Mouse (Mus musculus) yolk sac, embryonic 10.5 days (tissue): ENCODE data around the gene Ing2.

Experiments
- DNase-seq: peaks from one replicate; pipeline ENCODE4 v3.0.0-alpha.2; 2017; ENCODE audit warnings: low spot score

Ing2 gene

DNA sequence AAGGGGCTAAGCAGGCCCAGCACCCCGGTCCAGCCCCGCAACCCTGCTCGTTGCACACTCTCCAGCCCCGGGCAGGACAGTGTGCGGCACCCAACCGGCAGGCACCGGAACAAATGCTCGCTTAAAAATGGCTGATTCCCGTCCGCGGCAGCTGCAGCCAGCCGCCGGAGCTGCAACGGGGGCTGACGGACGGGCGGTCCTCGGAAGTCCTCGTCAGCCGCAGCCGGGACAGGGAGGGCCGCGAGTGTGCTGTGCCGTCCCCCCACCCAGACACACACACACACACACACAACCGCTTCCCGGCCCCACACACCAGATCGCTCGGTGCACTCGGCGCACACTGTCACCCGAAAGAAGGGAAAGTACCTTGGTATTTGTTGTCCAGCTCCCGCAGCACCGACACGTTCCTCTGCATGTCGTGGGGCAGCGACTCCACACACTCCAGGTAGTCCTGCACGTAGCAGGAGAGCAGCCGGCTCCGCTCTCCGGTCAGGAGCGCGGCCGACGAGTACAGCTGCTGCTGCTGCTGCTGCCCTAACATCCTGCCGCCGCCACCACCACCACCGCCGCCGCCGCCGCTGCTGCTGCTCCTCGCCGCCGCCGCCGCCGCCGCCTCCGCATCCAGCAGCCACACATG lies 1.1 kb downstream of the Ing2 start:
- DNase-seq, result no peak

DNA sequence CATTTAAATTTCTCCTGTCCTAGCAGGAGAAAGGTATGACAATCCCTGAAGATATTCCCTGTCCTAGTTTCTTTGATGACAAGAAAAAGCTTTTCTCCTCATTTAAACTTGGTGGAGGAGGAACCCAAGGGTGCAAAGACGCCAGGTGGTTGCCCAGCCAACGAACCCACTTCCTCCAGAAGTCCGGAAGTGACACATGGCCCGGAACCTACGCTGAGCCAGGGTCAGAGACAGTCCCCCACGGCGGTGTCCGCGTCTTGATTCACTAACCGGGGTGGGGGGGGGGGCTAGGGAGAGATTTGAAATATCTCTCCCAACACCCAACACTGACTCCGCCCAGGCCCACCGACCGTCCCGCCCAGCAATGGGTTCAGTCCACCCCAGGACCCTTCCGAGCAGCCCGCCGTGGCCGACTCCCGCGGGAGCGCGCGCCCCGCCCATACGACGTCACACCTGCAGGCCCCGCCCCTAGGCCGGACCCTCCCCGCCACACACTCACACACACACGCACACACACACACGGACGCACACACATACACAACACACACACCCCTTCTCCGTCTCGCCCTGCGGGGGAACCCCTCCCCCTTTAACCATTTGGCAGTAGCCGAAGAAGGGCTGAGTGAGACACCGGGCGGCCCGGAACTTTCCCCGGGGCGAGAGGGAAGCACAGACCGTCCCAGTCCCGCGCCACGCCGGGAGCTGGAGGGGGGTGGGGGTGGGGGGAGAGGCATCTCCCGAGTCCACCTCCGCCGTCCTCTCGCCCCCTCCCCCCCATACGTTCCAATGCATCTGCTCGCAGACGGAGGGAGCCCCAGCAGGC lies 1.8 kb downstream of the Ing2 start:
- peak; percentile 96 for DNase-seq

DNA sequence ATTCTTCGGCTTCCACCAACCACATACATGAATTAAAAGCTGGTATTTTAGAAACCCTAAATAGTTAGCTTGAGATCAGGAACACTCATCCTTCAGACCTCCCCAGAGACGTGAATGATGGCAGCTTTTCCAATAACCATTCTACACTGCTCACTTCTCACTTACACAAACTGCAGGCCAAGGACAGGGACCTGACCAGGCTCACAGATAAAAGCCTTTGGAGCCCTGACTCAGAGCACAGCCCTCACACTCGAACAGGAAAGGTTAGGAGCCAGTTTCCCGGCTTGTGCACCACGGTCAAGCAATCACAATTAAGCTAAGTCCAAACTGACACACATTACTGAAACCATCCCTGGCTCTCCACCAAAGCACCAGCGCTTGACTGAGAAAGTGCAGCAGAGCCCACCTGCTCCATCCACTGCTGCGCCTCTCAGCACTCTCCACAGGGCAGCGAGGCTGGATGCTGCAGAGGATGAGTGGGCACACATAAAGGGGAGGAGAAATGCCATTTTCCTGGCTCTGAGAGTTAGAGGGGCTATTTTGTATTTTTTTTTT lies 11.0 kb downstream of the Ing2 start:
- no peak for DNase-seq

DNA sequence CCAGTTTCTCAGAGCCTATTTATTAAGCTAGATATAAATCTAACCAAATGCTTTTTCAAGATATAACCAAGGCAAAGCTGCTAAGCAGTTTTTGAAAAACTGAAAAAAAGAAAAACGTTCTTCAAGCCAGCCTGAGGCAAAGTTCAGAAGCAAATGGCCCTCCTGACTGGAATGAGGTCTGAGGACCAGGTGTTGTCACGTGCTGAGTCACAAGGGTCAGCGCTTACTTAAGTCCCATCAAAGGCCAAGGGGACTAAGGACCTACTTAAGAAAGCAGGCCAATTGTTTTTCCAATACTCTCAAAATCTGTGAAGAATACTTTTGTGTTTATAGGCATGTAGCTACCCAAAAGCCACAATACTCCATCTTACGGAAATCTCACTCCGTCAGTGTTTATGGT lies 12.2 kb downstream of the Ing2 start:
- DNase-seq, result peak; percentile 72

DNA sequence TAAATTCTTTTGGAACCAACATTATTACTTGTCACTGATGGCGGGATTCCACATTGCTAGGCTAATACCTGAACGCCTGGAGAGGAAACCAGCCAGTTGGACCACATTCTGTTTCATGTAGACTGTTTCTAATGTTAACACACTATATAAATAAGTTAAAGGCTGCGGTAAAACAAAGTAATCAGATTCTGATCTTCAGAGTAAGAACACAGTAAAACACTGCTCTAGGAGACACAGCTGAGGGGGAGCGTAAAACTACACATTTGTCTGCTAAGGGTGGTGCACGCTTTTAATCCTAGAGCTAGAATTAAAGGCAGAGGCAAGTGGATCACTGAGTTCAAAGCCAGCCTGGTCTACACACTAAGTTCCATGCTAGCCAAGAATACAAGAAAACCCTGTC lies 12.6 kb downstream of the Ing2 start:
- DNase-seq, result no peak

- no peak for DNase-seq
Observed at GRCm38 (mm10) chr8:47660394-47660793, 15.0 kb downstream of the Ing2 start.

GRCm38 (mm10) chr8:47659463-47659862 lies 15.9 kb downstream of the Ing2 start:
- DNase-seq, result peak; percentile 56

GRCm38 (mm10) chr8:47654406-47654805 lies 20.9 kb downstream of the Ing2 start:
- peak; percentile 66 for DNase-seq

- DNase-seq, result no peak
Observed at GRCm38 (mm10) chr8:47652737-47653076, 22.6 kb downstream of the Ing2 start.

DNA sequence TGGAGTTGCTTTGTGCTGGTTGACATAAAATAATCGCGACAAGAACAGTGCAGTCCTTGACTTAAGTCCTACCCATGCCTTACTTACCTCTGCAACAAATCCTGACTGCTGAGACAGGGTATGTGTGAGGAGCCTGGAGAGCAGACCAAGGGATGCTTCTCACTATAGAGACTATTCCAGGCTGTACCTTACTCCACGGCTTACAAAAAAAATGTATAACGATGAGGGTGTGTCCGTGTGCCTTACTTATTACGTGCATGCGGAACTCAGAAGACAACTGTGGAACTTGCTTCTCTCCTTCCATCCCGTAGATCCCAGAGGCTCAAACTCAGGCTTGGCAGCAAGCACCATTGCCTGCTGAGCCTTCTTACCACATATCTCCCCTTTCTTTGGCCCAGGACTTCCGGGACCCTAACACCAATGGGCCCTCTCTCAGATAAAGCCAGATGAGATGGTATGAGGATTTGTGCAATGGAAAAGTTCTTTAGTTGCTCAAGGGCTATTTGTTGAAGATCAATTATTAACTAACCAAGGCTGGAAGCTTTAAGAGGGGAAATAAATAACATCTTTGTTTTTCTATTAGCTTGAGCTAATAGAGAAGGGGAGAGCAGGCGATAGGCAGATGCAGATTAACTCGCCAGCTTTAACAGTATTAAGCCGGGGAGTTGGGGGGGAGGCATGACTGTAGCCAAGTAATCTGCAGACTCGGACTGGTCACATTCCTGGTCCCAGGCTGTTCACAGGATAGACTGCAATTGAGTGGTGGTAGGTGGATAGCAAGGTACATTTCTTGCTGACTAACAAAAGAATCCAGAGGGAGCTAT lies 23.2 kb downstream of the Ing2 start:
- peak; percentile 75 for DNase-seq

DNA sequence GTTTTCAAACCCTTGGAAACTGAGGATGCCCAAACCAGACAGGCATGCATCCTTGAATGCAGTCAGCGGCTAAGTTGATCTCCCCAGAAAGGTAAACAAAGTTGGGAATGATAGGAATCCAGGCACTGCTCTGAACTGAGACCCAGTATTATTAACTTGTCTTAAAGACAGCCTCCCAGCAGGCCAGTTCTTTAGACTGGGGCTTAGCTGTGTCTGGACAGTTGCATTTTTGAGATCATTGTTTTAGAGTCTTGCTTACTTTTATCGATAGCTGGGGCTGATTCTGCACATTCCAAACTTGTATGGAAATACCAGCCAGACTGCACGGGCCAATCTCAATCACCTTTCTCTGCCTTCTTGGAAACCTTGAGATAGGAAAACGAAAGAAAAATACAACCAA lies 24.5 kb downstream of the Ing2 start:
- DNase-seq, result peak; percentile 72

DNA sequence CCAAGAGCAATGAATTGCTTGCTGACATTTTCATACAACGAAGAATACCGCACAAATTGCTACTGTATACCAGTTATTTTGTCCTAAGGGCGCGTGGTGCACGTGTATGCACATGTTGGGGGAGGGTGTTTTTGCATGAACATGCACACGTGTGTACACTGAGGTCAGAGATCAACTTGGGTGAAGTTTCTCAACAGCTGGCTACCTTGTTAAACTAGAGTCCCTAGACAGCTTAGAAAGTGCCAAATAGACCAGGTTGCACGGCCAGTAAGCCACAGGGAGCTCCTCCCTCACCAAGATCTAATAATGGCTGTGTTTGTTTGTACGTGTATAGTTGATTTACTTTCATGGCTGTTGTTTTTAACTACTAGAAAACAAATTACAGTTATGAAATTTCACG lies 25.8 kb downstream of the Ing2 start:
- no peak for DNase-seq

GRCm38 (mm10) chr8:47642514-47643064 lies 32.8 kb downstream of the Ing2 start:
- DNase-seq, result no peak

GRCm38 (mm10) chr8:47637152-47637551 lies 38.2 kb downstream of the Ing2 start:
- no peak for DNase-seq

DNA sequence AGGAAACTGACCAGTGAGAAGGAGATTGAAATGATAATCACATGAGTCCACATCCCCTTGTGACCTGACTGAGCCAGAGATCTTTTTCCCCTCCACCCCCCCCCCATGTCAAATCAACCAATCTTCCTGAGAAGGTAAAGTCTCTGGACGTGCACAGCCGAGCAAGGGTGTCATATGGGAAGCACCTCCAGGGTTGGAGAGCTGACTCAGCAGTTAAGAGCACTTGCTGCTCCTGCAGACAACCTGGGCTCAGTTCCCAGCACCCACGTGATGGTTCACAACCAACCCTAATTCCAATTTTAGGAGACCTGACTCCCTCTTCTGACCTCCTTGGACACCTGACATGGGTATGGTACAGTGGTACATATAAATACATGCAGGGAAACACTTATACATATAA lies 39.3 kb downstream of the Ing2 start:
- DNase-seq, result no peak

DNA sequence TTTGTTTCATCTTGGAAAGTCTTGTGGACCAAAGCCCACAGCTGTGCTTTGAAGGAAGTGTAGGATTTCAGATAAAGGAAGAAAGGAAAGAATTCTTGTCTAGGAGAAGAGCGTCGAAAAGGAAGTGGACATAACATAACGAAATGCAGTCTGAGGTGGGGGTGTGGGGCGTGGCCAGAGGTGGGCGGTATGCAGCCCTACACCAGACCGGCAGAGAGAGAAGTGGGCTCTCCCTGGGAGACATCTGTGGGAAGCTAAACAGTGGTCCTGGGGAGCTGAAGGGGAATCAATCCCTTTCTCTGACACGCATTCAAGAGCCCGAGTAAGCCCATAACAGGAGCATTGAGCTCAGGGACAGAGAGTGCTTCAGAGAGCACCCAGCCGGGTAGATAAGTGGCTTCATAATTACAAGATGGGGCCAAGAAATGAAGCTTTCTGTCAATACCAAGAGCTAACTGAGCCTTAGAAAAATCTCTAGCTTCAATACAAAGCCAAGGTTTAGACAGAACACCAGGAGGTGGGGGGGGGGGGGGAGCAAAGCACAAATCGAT lies 40.5 kb downstream of the Ing2 start:
- no peak for DNase-seq

DNA sequence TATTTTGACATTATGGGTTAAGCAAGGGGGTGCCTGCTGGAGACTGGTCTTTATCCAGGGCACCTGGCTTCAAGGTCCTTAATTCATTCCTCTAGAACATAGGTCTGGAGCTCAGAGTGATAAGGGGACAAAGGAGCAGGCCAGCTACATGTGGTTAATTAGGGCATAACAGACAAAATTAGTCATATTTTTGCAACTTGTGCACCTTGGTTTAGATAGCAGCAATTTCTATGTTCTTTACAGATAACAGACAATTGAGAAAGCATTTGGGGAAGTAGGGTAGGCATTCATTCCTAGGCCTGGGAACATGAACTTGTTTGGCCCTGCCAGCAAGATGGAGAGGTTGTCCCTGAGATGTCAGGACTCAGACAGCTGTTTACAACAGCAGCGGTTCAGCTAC lies 54.2 kb downstream of the Ing2 start:
- no peak for DNase-seq
